In the genomic region with DNA sequence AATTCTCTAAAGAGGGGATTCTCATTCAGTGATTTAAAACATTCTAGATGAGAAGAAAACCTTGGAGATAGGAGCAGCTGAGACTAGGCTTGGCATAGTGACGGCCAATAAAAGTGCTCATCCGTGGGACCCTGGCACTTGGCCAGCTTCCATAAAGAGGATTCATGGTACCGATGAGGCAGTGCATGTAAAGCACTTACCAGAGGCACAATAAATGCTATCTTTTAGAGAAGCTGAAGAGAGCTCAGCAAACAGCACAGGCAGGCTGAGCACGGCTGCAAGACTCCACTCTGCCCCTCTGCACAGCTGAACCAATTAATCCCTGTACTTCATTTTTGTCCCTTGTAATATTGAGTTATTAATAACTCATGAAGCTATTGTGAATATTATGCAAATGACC, we compare ENCODE assay signal across 16 mouse cellular contexts.
DNase-seq lines count a peak whose midpoint lies in the region; ATAC-seq and TF ChIP-seq lines count a peak whose summit lies in the region.
"Had no signal": no experiment of that assay in that cellular context is flagged by ENCODE, and none has a peak within 500 bp of the region (broad histone marks: within the 10 kb centered on the region; RNA-seq: fewer than 3 reads in every experiment).

No protein-coding gene starts in this region.

- whole genome bisulfite sequencing in cerebellum, adult 2 months = 34% methylated on average over 4 of the region's 4 CpGs
- WGBS in lung, embryonic 14.5 days = 51% methylated on average over 4 of the region's 4 CpGs
- 23% methylated on average over 4 of the region's 4 CpGs for WGBS in hindbrain, embryonic 14.5 days
- WGBS in neural tube, embryonic 13.5 days = 12% methylated on average over 4 of the region's 4 CpGs

- no peaks in the 10 kb centered on the region for H3K4me1 ChIP-seq in cerebellum, adult 2 months (ENCODE audit: control insufficient read depth, insufficient read depth, low read length)
- no peaks in the 10 kb centered on the region for H3K4me1 ChIP-seq in lung, embryonic 14.5 days (ENCODE audit: insufficient read depth)
- 0 out of 2 replicates have a peak, but pooled peaks cover 3% of the 10 kb centered on the region for H3K4me1 ChIP-seq in hindbrain, embryonic 14.5 days (replicated peaks; ENCODE audit: control insufficient read depth, insufficient read depth, low read length)
- peaks cover 22% of the 10 kb centered on the region for H3K4me1 ChIP-seq in neural tube, embryonic 13.5 days (replicated peaks)
- H3K4me1 ChIP-seq: heart, embryonic 12.5 days; limb, embryonic 15.5 days; lung, embryonic 15.5 days; megakaryocyte, embryonic 14.5 days had no signal

- TF ChIP-seq POLR2A in cerebellum, adult 2 months (IDR thresholded peaks at IDR 0.05; ENCODE audit: borderline replicate concordance, insufficient read depth, low read length) = no peak

- H3K27me3 ChIP-seq in cerebellum, adult 2 months (ENCODE audit: control insufficient read depth, insufficient read depth, low read length) = no peaks in the 10 kb centered on the region
- H3K27me3 ChIP-seq in lung, embryonic 14.5 days (ENCODE audit: insufficient read depth, low read length) = no peaks in the 10 kb centered on the region
- H3K27me3 ChIP-seq in hindbrain, embryonic 14.5 days (ENCODE audit: control insufficient read depth, insufficient read depth, low read length) = no peaks in the 10 kb centered on the region
- no peaks in the 10 kb centered on the region for H3K27me3 ChIP-seq in neural tube, embryonic 13.5 days
- H3K27me3 ChIP-seq: heart, embryonic 12.5 days; limb, embryonic 15.5 days; lung, embryonic 15.5 days; megakaryocyte, embryonic 14.5 days had no signal

- no peak overlapping the region for H3K9ac ChIP-seq in lung, embryonic 14.5 days
- no peak overlapping the region for H3K9ac ChIP-seq in hindbrain, embryonic 14.5 days
- no peak overlapping the region for H3K9ac ChIP-seq in neural tube, embryonic 13.5 days
- H3K9ac ChIP-seq: heart, embryonic 12.5 days; limb, embryonic 15.5 days; lung, embryonic 15.5 days had no signal

- no peak for ATAC-seq in cerebellum, adult (ENCODE audit: insufficient number of reproducible peaks, low FRiP score, low TSS enrichment)
- ATAC-seq in lung, embryonic 14.5 days (ENCODE audit: insufficient read depth) = no peak
- ATAC-seq in hindbrain, embryonic 14.5 days (ENCODE audit: low FRiP score) = peak; percentile 83
- peak; percentile 93 for ATAC-seq in neural tube, embryonic 13.5 days (ENCODE audit: low read depth)

- H3K4me3 ChIP-seq in cerebellum, adult 2 months (replicated peaks; ENCODE audit: insufficient read depth, low read depth, low read length) = no peak overlapping the region
- H3K4me3 ChIP-seq in lung, embryonic 14.5 days (ENCODE audit: low read depth, low read length) = no peak overlapping the region
- H3K4me3 ChIP-seq in hindbrain, embryonic 14.5 days (replicated peaks; ENCODE audit: low read length) = no peak overlapping the region
- H3K4me3 ChIP-seq in neural tube, embryonic 13.5 days = no peak overlapping the region
- H3K4me3 ChIP-seq: erythroblast, embryonic 14.5 days; heart, embryonic 12.5 days; limb, embryonic 15.5 days; lung, embryonic 15.5 days; megakaryocyte, embryonic 14.5 days had no signal

- DNase-seq in cerebellum, adult 2 months = peak; percentile 19 to 23
- peak; percentile 9 for DNase-seq in lung, embryonic 14.5 days
- no peak for DNase-seq in lung, postnatal 10 days
- peak; percentile 45 for DNase-seq in hindbrain, embryonic 14.5 days (ENCODE audit: low spot score)
- DNase-seq in frontal cortex, postnatal 10 days (ENCODE audit: low spot score in 2 of 2) = no peak
- no peak for DNase-seq in frontal cortex, adult 2 months (ENCODE audit: extremely low spot score in 1 of 2, low spot score in 1 of 2)
- DNase-seq: adrenal gland, adult 2 months; gastrocnemius, postnatal 14 days; thymus, postnatal 25 days had no signal

- H3K36me3 ChIP-seq in lung, embryonic 14.5 days (ENCODE audit: insufficient read depth) = no peaks in the 10 kb centered on the region
- no peaks in the 10 kb centered on the region for H3K36me3 ChIP-seq in hindbrain, embryonic 14.5 days (replicated peaks; ENCODE audit: control insufficient read depth, insufficient read depth)
- no peaks in the 10 kb centered on the region for H3K36me3 ChIP-seq in neural tube, embryonic 13.5 days
- H3K36me3 ChIP-seq: heart, embryonic 12.5 days; limb, embryonic 15.5 days; lung, embryonic 15.5 days had no signal

- no peak for TF ChIP-seq CTCF in cerebellum, adult 2 months (IDR thresholded peaks at IDR 0.05; ENCODE audit: borderline replicate concordance, insufficient read depth, low read depth, low read length)
- no peak for TF ChIP-seq CTCF in lung, embryonic 14.5 days (IDR thresholded peaks at IDR 0.05; ENCODE audit: low read depth)

- H3K4me2 ChIP-seq in lung, embryonic 14.5 days = no peak overlapping the region
- no peak overlapping the region for H3K4me2 ChIP-seq in hindbrain, embryonic 14.5 days (replicated peaks)
- no peak overlapping the region for H3K4me2 ChIP-seq in neural tube, embryonic 13.5 days
- H3K4me2 ChIP-seq: heart, embryonic 12.5 days; limb, embryonic 15.5 days; lung, embryonic 15.5 days had no signal

- H3K9me3 ChIP-seq in lung, embryonic 14.5 days (ENCODE audit: low read depth, low read length) = no peaks in the 10 kb centered on the region
- no peaks in the 10 kb centered on the region for H3K9me3 ChIP-seq in hindbrain, embryonic 14.5 days (ENCODE audit: control insufficient read depth, low read length)
- H3K9me3 ChIP-seq in neural tube, embryonic 13.5 days = no peaks in the 10 kb centered on the region
- H3K9me3 ChIP-seq: heart, embryonic 12.5 days; limb, embryonic 15.5 days; lung, embryonic 15.5 days had no signal

- no peak overlapping the region for H3K27ac ChIP-seq in cerebellum, adult 2 months (ENCODE audit: insufficient read depth, low read length)
- no peak overlapping the region for H3K27ac ChIP-seq in lung, embryonic 14.5 days (ENCODE audit: low read depth)
- H3K27ac ChIP-seq in hindbrain, embryonic 14.5 days = no peak overlapping the region
- peak overlapping the region; percentile 61 for H3K27ac ChIP-seq in neural tube, embryonic 13.5 days (replicated peaks)
- H3K27ac ChIP-seq: limb, embryonic 15.5 days; lung, embryonic 15.5 days had no signal

Comparison
In these comparisons a context has a peak if more than half of its experiments do, and no peak if none do; other contexts are left out.
1. DNase-seq: peak in cerebellum, adult 2 months (2 of 2), lung, embryonic 14.5 days (single experiment) and hindbrain, embryonic 14.5 days (single experiment); none in lung, postnatal 10 days (single experiment), frontal cortex, postnatal 10 days (0 of 2) and frontal cortex, adult 2 months (0 of 2).
2. ATAC-seq: peak in hindbrain, embryonic 14.5 days (single experiment) and neural tube, embryonic 13.5 days (single experiment); none in cerebellum, adult (single experiment) and lung, embryonic 14.5 days (single experiment).